In genomic region chr6:66953951-66954519, GRCm38 (mm10) we compare ENCODE assay signal across 11 mouse cellular contexts. TPM values are rescaled to one million over a fixed set of nuclear protein-coding genes. Genes with fewer than 3 reads are reported as not detected.
A peak's percentile ranks its signal among the peaks of the same experiment; 100 is the strongest.
DNase-seq lines count a peak whose midpoint lies in the region; ATAC-seq and TF ChIP-seq lines count a peak whose summit lies in the region.
"Had no signal": no experiment of that assay in that cellular context is flagged by ENCODE, and none has a peak within 500 bp of the region (broad histone marks: within the 10 kb centered on the region; RNA-seq: fewer than 3 reads in every experiment).

No protein-coding gene starts in this region.

- no peak overlapping the region for H3K4me2 ChIP-seq in lung, postnatal 0 days (replicated peaks; ENCODE audit: low read depth, low read length)
- H3K4me2 ChIP-seq in liver, embryonic 11.5 days, result no peak overlapping the region
- H3K4me2 ChIP-seq: heart, embryonic 15.5 days; neural tube, embryonic 13.5 days had no signal

- no peak overlapping the region for H3K27ac ChIP-seq in lung, postnatal 0 days (ENCODE audit: low read length)
- H3K27ac ChIP-seq in liver, embryonic 11.5 days (ENCODE audit: low read depth, low read length), result peak overlapping the region; percentile 4; the same call in 1 of the 2 replicates
- H3K27ac ChIP-seq in layer of hippocampus, adult 2 months, result no peak overlapping the region
- H3K27ac ChIP-seq: heart, embryonic 15.5 days; neural tube, embryonic 13.5 days had no signal

- H3K9me3 ChIP-seq in lung, postnatal 0 days (ENCODE audit: low read length), result no peaks in the 10 kb centered on the region
- H3K9me3 ChIP-seq in liver, embryonic 11.5 days (ENCODE audit: control insufficient read depth, low read length), result no peaks in the 10 kb centered on the region
- H3K9me3 ChIP-seq: G1E; heart, embryonic 15.5 days; neural tube, embryonic 13.5 days had no signal

- no peak overlapping the region for H3K9ac ChIP-seq in lung, postnatal 0 days (replicated peaks; ENCODE audit: low read depth)
- H3K9ac ChIP-seq in liver, embryonic 11.5 days (ENCODE audit: low read depth, low read length), result peak overlapping the region; percentile 38; the same call in 1 of the 2 replicates
- H3K9ac ChIP-seq: heart, embryonic 15.5 days; neural tube, embryonic 13.5 days had no signal

- H3K4me3 ChIP-seq in lung, postnatal 0 days (ENCODE audit: low read depth, low read length), result no peak overlapping the region
- no peak overlapping the region for H3K4me3 ChIP-seq in liver, embryonic 11.5 days (ENCODE audit: low read depth, low read length)
- no peak overlapping the region; the same call in 1 of the 2 replicates for H3K4me3 ChIP-seq in layer of hippocampus, adult 2 months
- H3K4me3 ChIP-seq: heart, embryonic 15.5 days; neural tube, embryonic 13.5 days had no signal

- H3K27me3 ChIP-seq in lung, postnatal 0 days (replicated peaks; ENCODE audit: insufficient read depth, low read length), result no peaks in the 10 kb centered on the region
- no peaks in the 10 kb centered on the region for H3K27me3 ChIP-seq in liver, embryonic 11.5 days (replicated peaks; ENCODE audit: control insufficient read depth, insufficient read depth, low read length)
- H3K27me3 ChIP-seq in splenic B cell, adult 2 months (ENCODE audit: control insufficient read depth, insufficient read depth, low read length, poor library complexity, severe bottlenecking), result no peaks in the 10 kb centered on the region
- H3K27me3 ChIP-seq: heart, embryonic 15.5 days; neural tube, embryonic 13.5 days had no signal

- no peak for TF ChIP-seq EP300 in lung, postnatal 0 days (IDR thresholded peaks at IDR 0.05)

- H3K4me1 ChIP-seq in lung, postnatal 0 days (ENCODE audit: insufficient read depth, low read depth, low read length), result no peaks in the 10 kb centered on the region
- H3K4me1 ChIP-seq in liver, embryonic 11.5 days (replicated peaks; ENCODE audit: control insufficient read depth, insufficient read depth, low read length), result peaks cover 11% of the 10 kb centered on the region
- H3K4me1 ChIP-seq: neural tube, embryonic 13.5 days had no signal

- no peaks in the 10 kb centered on the region for H3K36me3 ChIP-seq in lung, postnatal 0 days (ENCODE audit: insufficient read depth, low read length)
- no peaks in the 10 kb centered on the region for H3K36me3 ChIP-seq in liver, embryonic 11.5 days (ENCODE audit: control insufficient read depth, insufficient read depth, low read length)
- H3K36me3 ChIP-seq in splenic B cell, adult 2 months (ENCODE audit: control insufficient read depth, insufficient read depth, low read length, poor library complexity, severe bottlenecking), result no peaks in the 10 kb centered on the region; the same call in 1 of the 2 replicates
- H3K36me3 ChIP-seq: G1E; heart, embryonic 15.5 days; neural tube, embryonic 13.5 days had no signal

- ATAC-seq in lung, postnatal 0 days, result peak; percentile 71
- ATAC-seq in hematopoietic stem cell, adult 5-6 weeks (replicated peaks in 1 of 2; ENCODE audit: insufficient read depth in 1 of 2, low FRiP score in 2 of 2, low TSS enrichment in 1 of 2, low read depth in 1 of 2, poor library complexity in 2 of 2, severe bottlenecking in 2 of 2), result peak; percentile 72 to 78
- peak; percentile 62 for ATAC-seq in liver, embryonic 11.5 days (replicated peaks; ENCODE audit: low FRiP score)

- DNase-seq in lung, postnatal 0 days (ENCODE audit: low spot score), result peak; percentile 13
- DNase-seq in lung, adult 18-20 months, result no peak
- DNase-seq in liver, embryonic 11.5 days (ENCODE audit: low spot score), result no peak
- DNase-seq in splenic B cell, adult 2 months (ENCODE audit: low read depth, low spot score), result peak; percentile 60
- DNase-seq in layer of hippocampus, adult 2 months (ENCODE audit: low spot score in 2 of 2), result no peak
- DNase-seq in adrenal gland, postnatal 10 days, result no peak
- no peak for DNase-seq in testis, postnatal 10 days (ENCODE audit: low spot score)

- TF ChIP-seq CTCF in lung, postnatal 0 days (IDR thresholded peaks at IDR 0.05), result no peak
- TF ChIP-seq CTCF in layer of hippocampus, adult 2 months (conservative IDR thresholded peaks at IDR 0.05), result no peak

- WGBS in lung, postnatal 0 days, result 45% methylated on average over 11 of the region's 11 CpGs
- WGBS in liver, embryonic 11.5 days, result 37% methylated on average over 11 of the region's 11 CpGs

RNA-seq across cellular contexts. Expression of gene Gng12, which starts 57.8 kb away (rescaled TPM):
- 77.1 and 82.5 TPM in 2 replicates for polyA plus RNA-seq in lung, postnatal 0 days (2015; fragmentation: Nextera tagmentation; extraction: Ambion mirVana)
- 50.3 and 83.1 TPM in 2 replicates for total RNA-seq in hematopoietic stem cell, adult 5-6 weeks (2017)
- polyA plus RNA-seq in liver, embryonic 11.5 days (2014; fragmentation: Nextera tagmentation; extraction: Ambion mirVana), result 51.5 and 59.6 TPM in 2 replicates
- total RNA-seq in layer of hippocampus, adult 2 months (2021), result 10 to 100 TPM; 61.8 to 62.6 TPM
- total RNA-seq in adrenal gland, postnatal 10 days (2021), result 10 to 100 TPM; 85.5 to 86.4 TPM
- polyA plus RNA-seq: G1E had no signal

Comparison
In these comparisons a context has a peak if more than half of its experiments do, and no peak if none do; other contexts are left out.
1. DNase-seq: peak in lung, postnatal 0 days (single experiment) and splenic B cell, adult 2 months (single experiment); none in lung, adult 18-20 months (0 of 2), liver, embryonic 11.5 days (single experiment), layer of hippocampus, adult 2 months (0 of 2), adrenal gland, postnatal 10 days (single experiment) and testis, postnatal 10 days (single experiment).
2. Peak in every context shown above with its lines, with median percentiles within 50 percentile points of each other: ATAC-seq.